Mouse (Mus musculus): ENCODE results near the gene Ckap4.
"Not testable (repeated sequence)": the region's sequence is repeated elsewhere in the genome, so short reads cannot be mapped to it uniquely, and the experiment has no call there.

Ckap4 gene

GRCm38 (mm10) chr10:84549146-84549919 lies 15.5 kb upstream of the Ckap4 start:
- DNase-seq: no peak

- no peak for DNase-seq
These were observed 11.2 kb upstream of the Ckap4 start for GRCm38 (mm10) chr10:84544841-84545610.

- no peak for DNase-seq
These were observed 9.2 kb upstream of the Ckap4 start for GRCm38 (mm10) chr10:84542802-84543658.

DNA sequence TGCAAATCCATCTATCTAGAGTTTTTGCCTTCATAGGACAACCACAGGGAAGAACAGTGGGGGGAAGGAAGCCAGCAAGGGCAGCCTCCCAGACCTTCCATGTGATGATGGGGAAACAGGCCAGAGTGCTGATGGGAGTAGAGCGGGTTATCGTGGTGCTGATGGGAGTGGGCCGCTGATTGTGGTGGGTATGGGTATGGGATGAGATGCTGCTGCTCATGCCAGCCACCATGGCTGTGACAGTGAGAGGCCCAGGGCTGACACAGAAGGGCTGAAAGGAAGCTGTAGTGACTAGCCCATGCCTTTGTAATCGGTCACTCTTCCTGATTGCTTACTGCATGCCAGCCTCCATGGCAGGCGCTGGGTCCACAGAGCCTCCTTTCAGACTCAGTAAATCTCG lies 5.8 kb upstream of the Ckap4 start:
- no peak for DNase-seq

DNA sequence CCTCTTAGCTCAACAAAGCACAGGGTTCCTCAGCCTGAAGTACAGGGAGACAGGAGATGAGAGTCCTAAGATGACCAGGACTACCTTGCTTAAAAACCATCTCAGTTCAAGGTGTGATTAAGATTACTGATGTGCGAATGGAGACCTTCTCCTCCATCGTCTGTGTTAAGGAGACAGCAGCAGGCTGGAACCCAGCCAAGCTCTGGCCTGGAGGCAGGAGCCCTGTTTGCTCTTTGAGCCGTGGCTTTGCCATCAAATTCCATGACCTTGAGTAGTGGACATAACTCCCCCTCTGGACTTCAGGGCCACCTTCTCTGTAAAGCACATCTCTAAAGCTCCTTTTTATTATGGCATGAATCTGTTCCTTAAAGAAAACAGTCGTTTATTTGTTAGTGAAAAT lies 2.0 kb upstream of the Ckap4 start:
- no peak for DNase-seq

DNA sequence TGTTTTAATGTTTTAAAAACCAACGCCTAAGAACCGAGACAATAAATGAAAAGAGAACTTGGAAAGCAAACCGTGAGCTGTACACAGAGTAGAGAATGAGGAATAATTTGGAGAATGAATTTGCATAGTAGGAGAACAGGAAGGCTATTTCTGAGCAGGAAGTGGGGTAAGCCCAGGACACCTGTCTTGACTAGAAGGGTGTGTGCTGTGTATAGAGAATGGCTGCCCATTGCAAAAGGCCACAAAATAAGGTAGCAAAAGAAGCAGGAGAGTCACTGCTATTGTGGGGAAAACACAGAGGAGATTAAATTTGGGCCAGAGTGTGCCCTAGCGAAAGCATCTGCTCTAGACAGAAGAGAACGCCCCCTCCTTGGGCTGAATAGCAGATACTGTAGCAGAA lies 1.6 kb upstream of the Ckap4 start:
- DNase-seq: no peak

DNA sequence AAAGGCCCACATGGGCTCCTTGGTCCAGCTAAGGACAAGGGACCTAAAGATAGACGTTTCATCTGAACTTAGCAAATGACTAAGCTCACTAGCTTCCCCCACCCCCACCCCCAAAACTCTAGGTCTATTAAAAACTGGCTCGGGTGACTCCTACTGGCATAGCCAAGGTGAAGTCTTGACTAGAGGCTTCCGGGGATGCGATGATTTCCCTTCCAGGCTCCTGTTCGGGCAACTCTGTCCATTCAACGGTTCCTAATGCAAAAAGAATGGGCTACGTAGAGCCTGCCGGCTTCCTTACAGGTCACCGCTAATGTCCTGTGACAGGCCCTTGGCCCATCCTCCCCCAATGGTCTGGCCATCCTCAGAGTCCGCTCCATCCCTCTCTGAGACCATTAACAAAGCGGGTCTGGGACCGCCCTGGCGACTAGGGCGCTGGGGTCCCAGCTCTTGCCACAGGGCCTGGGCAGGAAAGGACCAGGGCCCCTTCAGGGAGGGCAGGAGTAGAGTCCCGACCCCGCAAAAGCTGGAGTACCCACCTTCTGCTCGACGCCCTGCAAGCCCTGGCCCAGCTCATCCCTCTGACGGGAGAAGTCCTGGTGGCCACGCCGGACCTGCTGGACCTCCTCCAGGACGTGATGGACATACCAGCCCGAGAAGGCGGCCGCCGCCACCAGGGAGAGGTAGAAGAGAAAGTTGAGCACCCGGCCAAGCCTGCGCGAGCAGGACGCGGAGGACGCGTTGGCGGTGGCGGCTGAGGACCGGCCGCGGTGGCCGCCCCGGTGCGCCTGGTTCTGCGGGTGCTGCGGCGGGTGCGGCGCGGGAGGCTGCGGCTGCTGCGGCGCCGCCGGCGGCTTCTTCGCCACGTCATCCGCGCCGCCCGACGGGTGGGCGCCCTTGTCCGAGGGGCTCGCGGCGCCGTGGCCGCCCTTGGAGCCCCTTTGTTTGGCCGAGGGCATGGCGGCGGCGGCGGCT lies 665 bp downstream of the Ckap4 start:
- peak; percentile 70 for DNase-seq

DNA sequence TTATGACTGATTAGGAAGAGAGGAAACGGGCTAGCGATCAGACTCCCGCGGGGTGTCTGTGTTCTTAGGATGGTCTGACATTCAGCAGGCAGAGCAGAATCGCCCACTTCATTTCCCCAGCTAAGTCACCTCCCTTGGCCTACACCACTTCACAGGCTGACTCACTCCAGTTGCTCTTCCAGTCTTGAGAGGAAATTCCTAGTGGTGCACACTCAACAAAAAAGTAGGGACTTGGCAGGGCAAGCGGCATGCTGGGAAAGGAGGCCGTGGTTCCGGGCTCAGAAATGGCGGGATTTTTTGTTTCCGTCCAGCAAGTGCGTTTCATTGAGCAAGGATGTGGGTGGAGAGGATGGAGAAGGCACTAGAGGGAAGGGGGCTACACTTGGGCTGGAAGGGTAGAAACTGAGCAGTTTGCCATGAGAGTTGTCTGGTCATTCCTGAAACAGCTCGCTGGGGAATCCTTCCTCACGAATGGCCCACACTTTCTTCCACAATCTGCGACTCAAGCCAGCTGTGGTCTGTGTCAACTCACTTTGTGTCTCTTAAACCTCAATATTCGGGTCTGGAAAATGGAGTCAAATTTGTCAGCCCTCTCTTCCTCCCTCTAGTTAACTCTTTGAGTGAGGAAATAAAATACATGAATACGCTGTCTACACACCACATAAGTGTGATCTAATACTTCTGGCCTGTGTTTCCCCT lies 1.5 kb downstream of the Ckap4 start:
- no peak for DNase-seq

GRCm38 (mm10) chr10:84531576-84531975 lies 2.3 kb downstream of the Ckap4 start:
- DNase-seq: no peak

DNA sequence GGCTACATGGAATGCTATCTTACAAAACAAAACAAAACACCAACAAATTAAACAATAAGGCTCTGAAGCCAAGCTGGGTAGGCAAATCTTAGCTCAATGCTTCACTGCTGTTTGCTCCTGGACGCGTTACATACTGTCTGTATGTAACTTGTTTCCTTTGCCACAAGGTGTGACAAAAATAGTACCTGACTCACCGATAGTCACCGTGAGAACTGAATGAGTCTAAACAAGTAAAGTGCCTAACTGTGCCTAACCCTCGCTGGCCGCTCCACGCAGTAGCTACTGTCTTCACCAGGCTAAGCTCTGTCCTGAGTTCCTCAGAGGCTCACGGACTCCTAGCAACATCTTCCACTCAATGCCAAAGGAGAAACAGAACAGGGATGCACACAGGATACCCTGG lies 3.5 kb downstream of the Ckap4 start:
- no peak for DNase-seq

DNA sequence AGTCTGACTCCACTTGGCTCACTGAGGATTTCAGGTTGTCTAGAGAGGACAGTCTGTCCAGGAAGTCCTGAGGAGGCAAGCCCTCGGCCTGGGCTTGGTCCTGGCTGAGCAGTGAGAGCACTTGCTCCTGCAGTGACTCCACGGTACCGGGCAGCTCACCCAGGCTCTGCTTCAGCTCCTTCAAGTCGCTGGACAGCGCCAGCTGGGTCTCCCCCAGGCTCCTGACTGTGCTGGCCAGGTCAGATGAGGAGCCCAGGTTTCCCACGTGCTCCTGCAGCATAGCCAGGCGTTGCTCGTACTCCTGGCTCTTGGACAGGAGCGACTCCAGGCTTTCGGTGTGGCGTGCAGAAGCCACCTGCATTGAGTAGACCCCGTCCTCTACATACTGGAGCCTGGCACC lies 6.2 kb downstream of the Ckap4 start:
- no peak for DNase-seq

DNA sequence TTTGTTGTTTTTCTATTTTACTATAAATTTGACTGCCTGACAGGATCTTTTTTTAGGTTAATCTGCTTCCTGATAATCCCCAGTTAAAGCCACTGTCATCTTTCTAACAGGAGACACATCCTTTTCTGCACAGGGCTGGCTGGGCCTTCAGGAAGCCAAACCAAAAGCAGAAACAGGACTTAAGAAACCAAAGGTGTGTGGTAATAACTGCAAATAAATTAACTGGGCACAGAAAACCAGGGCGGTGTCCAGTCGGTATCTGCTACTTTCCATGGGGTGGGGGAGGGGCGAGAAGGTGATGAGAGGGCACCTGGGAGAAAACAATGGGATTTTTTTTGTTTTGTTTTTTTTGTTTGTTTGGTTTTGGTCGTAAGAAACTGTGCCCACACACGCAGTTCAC lies 6.8 kb downstream of the Ckap4 start:
- no peak for DNase-seq

- no peak for DNase-seq
These were observed 7.4 kb downstream of the Ckap4 start for GRCm38 (mm10) chr10:84526488-84526887.

DNA sequence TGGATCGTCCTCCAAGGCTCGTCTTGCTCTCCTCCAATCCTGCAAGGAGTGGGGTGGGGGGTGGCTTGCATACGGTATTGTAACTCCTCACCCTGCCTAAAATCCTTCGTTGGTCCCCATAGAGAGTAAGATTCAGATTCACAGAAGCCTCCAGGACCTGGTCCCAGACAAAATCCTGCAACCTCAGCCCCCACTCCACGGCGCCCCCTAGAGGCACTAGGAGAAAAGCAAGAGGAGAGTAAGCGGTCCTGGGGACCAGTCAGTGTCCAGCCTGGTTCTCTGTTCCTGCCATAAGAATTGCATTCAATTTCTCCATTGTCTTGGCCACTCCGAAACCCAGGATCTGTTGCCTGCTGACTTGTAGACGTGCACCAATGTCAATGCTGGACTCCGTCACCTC lies 10.2 kb downstream of the Ckap4 start:
- no peak for DNase-seq

DNA sequence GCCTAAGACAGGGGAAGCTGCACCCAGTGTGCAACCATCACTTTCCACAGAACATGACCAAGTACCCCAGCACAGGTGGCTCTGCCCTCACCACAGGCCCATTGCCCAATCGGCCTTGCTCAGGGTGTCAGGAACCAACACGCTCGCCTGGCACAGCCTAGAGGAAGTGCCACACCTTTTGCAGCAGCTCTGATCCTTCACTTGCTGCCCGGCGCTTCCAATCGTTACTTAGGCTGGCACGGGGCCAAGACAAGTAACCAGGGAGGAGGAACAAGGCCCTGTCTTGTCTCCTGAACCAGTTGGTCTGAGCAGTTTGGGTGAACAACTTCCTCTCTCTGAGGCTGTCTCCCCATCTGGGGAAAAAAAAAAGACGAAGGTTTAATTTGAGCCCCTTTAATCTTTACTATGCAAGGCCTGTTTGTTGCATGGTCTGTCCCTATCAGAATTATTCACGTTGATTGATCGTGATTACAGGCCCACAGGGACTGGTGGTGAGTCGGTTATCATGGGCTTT lies 17.4 kb downstream of the Ckap4 start:
- no peak for DNase-seq

- DNase-seq: not testable (repeated sequence)
These were observed 17.9 kb downstream of the Ckap4 start for GRCm38 (mm10) chr10:84515980-84516379.

GRCm38 (mm10) chr10:84515512-84515950 lies 18.3 kb downstream of the Ckap4 start:
- DNase-seq: peak; percentile 86

DNA sequence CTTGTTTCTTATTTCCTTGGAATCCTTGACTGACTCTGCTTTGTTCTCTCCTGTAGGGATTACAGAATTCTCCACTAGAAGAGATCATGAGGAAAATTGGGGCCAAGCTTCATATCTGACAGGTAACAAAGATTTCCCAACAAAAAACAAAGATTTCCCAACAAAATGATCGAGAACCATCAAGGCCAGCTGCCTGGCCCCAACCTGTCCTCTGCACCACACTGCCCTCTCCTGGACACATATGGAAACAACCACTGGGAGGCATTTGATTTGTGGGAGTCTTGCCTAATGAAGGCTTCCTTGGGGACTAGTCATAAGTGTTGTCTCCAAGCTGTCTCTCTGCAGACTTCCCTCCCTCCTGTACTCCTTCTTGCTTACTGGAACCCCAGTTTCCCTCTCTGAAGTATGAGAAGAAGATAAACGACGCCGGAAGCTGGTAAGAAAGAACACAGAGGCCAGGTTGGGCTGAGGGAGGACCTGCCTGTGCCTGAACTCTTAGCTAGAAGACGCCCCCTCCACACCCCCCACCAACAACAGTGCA lies 19.8 kb downstream of the Ckap4 start:
- DNase-seq: peak; percentile 68

GRCm38 (mm10) chr10:84512766-84513165 lies 21.1 kb downstream of the Ckap4 start:
- DNase-seq: no peak

GRCm38 (mm10) chr10:84508603-84509002 lies 25.3 kb downstream of the Ckap4 start:
- no peak for DNase-seq

DNA sequence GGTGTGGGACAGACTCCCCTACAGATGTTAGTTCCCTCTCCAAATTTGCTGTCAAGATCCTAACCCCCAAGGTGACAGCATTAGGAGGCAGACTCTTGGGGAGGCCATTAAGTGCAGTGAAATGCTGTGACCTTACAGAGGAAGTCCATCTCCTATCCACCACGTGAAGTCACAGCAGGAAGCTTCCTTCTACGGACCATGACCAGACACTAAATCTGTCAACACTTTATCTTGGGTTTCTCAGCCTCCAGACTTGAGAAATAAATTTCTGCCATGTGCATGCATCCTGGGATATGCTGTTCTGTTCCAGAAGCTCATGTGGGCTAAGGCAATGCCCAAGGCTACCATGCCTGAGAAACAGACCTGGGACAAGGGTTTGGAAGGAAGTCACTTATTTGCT lies 35.0 kb downstream of the Ckap4 start:
- DNase-seq: no peak
